Mouse (Mus musculus) heart, embryonic 12.5 days (tissue): ENCODE measurements around the gene Kcnj6. TPM values are rescaled to one million over a fixed set of nuclear protein-coding genes. Genes with fewer than 3 reads are reported as not detected.

Experiments used
- ATAC-seq: fragments of 200-750 bp; cut with Nextera tagmentation; 2 replicates; pipeline ENCODE4 v1.8.0; 2017; ENCODE audit warnings: moderate TSS enrichment, moderate library complexity; ENCODE audit not compliant: insufficient number of reproducible peaks, low FRiP score
- H3K27ac ChIP-seq: fragments of 300-500 bp; sonication (generic); 2 replicates; pipeline ENCODE4 v1.5.1; 2016; ENCODE audit warnings: mild to moderate bottlenecking, moderate library complexity; ENCODE audit not compliant: poor library complexity, severe bottlenecking
- H3K27me3 ChIP-seq: fragments of 300-500 bp; sonication (generic); replicated peaks from 2 replicates; pipeline ENCODE4 v1.6.1; 2016; ENCODE audit warnings: mild to moderate bottlenecking, moderate library complexity
- H3K36me3 ChIP-seq: fragments of 300-500 bp; sonication (generic); 2 replicates; pipeline ENCODE4 v1.6.1; 2016; ENCODE audit warnings: mild to moderate bottlenecking, moderate library complexity
- H3K4me1 ChIP-seq: fragments of 300-500 bp; sonication (generic); replicated peaks from 2 replicates; pipeline ENCODE4 v1.6.1; 2016; ENCODE audit warnings: mild to moderate bottlenecking
- H3K4me2 ChIP-seq: fragments of 300-500 bp; sonication (generic); 2 replicates; pipeline ENCODE4 v1.6.1; 2016; ENCODE audit warnings: mild to moderate bottlenecking, moderate library complexity
- H3K4me3 ChIP-seq: fragments of 300-500 bp; sonication (generic); 2 replicates; pipeline ENCODE4 v1.5.1; 2016; ENCODE audit warnings: mild to moderate bottlenecking
- H3K9ac ChIP-seq: fragments of 300-500 bp; sonication (generic); 2 replicates; pipeline ENCODE4 v1.6.1; 2016; ENCODE audit warnings: mild to moderate bottlenecking, moderate library complexity
- H3K9me3 ChIP-seq: fragments of 300-500 bp; sonication (generic); replicated peaks from 2 replicates; pipeline ENCODE4 v1.6.1; 2016; ENCODE audit warnings: mild to moderate bottlenecking, moderate library complexity
- WGBS: fragments of 180-500 bp; shearing (Covaris S2); methylation state at CpG from one replicate; pipeline ENCODE4 v1.1.7; 2016; 5-methylcytosine and 5-hydroxymethylcytosine counted together
- polyA plus RNA-seq: library from polyadenylated mRNA; unstranded; fragments of >200 nt; fragmentation: Nextera tagmentation; extraction: Ambion mirVana; gene quantifications from 2 replicates; pipeline ENCODE4 v1.2.1, GENCODE M21; 2016

The Kcnj6 gene
- polyA plus RNA-seq = 0.06 and 0.19 TPM in 2 replicates

DNA sequence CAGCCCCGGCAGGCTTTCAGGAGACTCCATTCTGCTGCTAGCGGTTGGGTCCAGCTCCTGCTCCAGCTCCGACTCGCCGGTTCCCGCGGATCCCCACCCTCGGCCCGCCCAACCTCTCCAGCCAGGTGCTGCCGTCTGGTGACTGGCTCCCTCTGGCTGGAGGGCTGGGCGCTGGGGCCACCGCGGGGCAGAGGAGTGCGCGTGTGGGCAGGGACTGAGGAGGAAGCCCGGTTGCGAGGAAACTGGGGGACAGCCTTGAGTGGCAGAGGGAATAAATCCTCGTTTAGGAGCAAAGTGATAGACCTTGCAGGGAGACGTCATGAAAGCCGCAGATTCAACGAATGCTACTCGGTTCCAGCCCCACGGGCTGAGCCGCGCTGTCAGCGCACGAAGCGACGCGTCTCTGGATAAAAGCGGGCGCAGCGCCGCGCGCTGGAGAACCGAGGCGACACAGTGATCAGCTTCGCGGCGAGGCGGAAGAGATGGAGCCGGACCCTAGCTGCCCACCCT is at the start of gene Kcnj6:
Gene Kcnj6, minus strand, starts transcription at position 362 of the 510 bp plus-strand sequence.
- Histone ChIP-seq H3K4me2 (peak within 1 kb of the TSS; percentile 57), H3K4me3 (peak within 1 kb of the TSS; percentile 18), H3K27me3 (peaks cover 61% of the 10 kb centered on the region)

DNA sequence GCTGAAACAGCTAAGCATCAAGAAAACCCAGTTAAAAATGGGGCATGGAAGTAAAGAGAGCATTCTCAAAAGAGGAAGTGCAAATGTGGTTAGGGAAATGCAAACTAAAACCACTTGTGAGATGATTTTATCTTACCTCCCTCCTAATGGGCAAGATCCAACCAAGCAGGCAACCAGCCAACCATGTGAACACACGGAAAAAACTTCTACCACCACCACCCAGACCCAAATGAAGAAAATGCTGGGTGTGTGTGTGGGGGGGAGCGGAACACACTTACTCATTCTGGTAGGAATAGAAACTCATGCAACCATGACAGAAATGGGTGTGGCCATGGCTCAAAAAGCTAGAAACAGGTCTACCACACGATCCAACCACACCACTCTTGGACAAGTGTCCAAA is 12.4 kb upstream of the Kcnj6 start:
- Histone ChIP-seq H3K9ac (no peak overlapping the region), H3K4me3 (no peak overlapping the region), H3K9me3 (no peaks in the 10 kb centered on the region), H3K36me3 (no peaks in the 10 kb centered on the region), H3K27ac (no peak overlapping the region), H3K4me1 (no peaks in the 10 kb centered on the region), H3K27me3 (no peaks in the 10 kb centered on the region; the same call in 1 of the 2 replicates), H3K4me2 (no peak overlapping the region)
- 89% methylated on average over 3 of the region's 3 CpGs for WGBS
- ATAC-seq = no peak

More for the DNA sequence above, at the start of gene Kcnj6:
- H3K4me1 ChIP-seq = 0 out of 2 replicates have a peak, but pooled peaks cover 5% of the 10 kb centered on the region
- ATAC-seq = no peak
- H3K9me3 ChIP-seq = no peaks in the 10 kb centered on the region
- WGBS = under 1% methylated on average over 43 of the region's 43 CpGs
- H3K36me3 ChIP-seq = no peaks in the 10 kb centered on the region
- no peak within 1 kb of the TSS for H3K27ac ChIP-seq
- no peak within 1 kb of the TSS for H3K9ac ChIP-seq

DNA sequence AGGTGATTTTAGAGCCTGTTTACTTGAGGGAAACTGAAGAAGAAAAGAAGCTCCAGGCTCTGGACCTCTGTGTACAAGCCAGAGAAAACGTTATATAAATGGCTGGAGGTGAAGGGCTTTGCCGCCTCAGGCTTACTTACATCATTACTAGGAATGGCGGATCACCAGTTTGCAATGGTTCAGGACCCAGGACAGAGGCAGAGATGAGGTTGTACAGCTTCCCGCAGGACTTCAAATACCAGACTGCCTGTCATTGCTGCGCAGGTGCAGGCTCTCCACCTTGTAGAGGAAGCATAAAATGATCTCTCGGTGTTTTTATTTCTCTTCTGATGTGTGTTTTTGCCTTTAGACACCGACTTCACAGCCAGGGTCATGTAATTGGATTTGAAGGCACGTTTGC is 7.1 kb upstream of the Kcnj6 start:
- H3K4me1 ChIP-seq = no peaks in the 10 kb centered on the region
- peaks cover 9% of the 10 kb centered on the region for H3K27me3 ChIP-seq
- H3K4me2 ChIP-seq = no peak overlapping the region
- H3K9ac ChIP-seq = no peak overlapping the region
- no peak overlapping the region for H3K27ac ChIP-seq
- 29% methylated on average over 8 of the region's 8 CpGs for WGBS
- H3K4me3 ChIP-seq = no peak overlapping the region
- no peak for ATAC-seq
- no peaks in the 10 kb centered on the region for H3K9me3 ChIP-seq
- no peaks in the 10 kb centered on the region for H3K36me3 ChIP-seq

DNA sequence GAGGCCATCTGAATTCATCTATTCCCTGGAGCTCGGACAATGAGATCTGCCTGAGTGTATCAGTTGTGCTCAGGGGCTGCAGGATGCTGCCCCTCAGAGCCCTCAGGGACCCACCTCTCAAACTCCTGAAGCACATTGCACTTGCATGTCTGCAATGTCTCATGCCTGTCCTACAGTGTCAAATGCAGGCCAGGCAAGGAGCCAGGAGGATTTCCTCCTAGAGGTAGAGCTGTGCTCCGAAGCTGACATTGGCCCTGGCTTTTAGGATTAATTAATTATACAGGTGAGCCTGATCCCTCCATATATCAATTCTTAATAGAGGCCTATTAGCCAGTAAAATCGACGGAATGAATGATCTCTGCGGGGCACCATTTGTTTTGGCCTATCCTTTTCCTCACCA is 2.0 kb upstream of the Kcnj6 start:
- ATAC-seq = no peak

DNA sequence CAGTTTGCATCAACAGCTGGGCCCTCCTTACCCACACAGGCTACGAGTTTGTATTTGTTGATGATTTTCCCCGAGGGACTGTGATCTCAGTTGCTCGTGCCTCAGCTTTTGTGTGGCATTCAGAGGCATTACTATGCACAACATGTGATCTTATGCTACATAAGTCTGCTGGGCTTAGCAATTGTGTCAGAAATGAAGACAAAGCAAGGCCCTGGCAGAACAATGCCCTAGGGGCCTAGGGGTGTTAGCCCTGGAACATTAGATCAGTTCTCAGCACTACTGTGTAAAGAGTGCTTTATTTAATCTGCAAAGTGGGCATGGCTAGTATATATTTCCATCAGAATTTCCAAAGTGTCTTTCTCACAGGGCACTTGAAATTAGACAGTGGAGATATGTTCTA is 1.5 kb upstream of the Kcnj6 start:
- no peak for ATAC-seq
- Histone ChIP-seq H3K9ac (no peak overlapping the region), H3K27ac (no peak overlapping the region), H3K4me3 (no peak overlapping the region), H3K4me1 (0 out of 2 replicates have a peak, but pooled peaks cover 5% of the 10 kb centered on the region), H3K27me3 (peaks cover 58% of the 10 kb centered on the region), H3K4me2 (no peak overlapping the region), H3K36me3 (no peaks in the 10 kb centered on the region), H3K9me3 (no peaks in the 10 kb centered on the region)
- 65% methylated on average over 3 of the region's 3 CpGs for WGBS

More for the DNA sequence above, 2.0 kb upstream of the Kcnj6 start:
- Histone ChIP-seq H3K27me3 (peaks cover 56% of the 10 kb centered on the region), H3K4me2 (no peak overlapping the region), H3K4me1 (0 out of 2 replicates have a peak, but pooled peaks cover 5% of the 10 kb centered on the region), H3K36me3 (no peaks in the 10 kb centered on the region), H3K9me3 (no peaks in the 10 kb centered on the region), H3K4me3 (no peak overlapping the region), H3K9ac (no peak overlapping the region), H3K27ac (no peak overlapping the region)
- WGBS = 69% methylated on average over 5 of the region's 5 CpGs

DNA sequence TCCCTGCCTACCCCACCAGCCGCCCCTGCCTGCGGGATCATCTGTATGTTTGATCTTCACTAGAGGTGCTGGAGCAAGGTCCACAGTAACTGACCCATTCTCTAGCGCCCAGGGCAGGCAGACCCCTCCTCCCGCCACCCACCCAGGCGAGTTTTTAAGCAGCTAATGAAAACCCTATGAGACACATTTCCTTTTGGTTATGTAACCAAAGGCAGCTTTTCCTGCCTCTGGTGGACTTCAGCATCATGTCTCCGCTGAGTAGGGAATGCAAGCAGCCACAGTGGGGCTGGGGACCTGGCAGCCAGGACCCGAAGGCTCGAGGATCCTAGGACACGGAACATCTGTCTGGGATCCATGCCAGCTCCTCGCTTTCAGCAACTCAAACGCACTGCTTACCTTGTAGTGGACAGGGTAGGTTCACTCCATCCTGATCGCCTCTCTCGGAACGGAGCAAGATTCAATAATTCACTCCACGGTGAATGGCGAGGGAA is 665 bp downstream of the Kcnj6 start:
- peaks cover 61% of the 10 kb centered on the region for H3K27me3 ChIP-seq
- H3K4me1 ChIP-seq = 0 out of 2 replicates have a peak, but pooled peaks cover 5% of the 10 kb centered on the region
- no peaks in the 10 kb centered on the region for H3K9me3 ChIP-seq
- H3K4me2 ChIP-seq = peak overlapping the region; percentile 57; the same call in 1 of the 2 replicates
- ATAC-seq = no peak
- no peak overlapping the region for H3K9ac ChIP-seq
- no peaks in the 10 kb centered on the region for H3K36me3 ChIP-seq
- 18% methylated on average over 16 of the region's 16 CpGs for WGBS
- H3K27ac ChIP-seq = no peak overlapping the region
- H3K4me3 ChIP-seq = no peak overlapping the region

DNA sequence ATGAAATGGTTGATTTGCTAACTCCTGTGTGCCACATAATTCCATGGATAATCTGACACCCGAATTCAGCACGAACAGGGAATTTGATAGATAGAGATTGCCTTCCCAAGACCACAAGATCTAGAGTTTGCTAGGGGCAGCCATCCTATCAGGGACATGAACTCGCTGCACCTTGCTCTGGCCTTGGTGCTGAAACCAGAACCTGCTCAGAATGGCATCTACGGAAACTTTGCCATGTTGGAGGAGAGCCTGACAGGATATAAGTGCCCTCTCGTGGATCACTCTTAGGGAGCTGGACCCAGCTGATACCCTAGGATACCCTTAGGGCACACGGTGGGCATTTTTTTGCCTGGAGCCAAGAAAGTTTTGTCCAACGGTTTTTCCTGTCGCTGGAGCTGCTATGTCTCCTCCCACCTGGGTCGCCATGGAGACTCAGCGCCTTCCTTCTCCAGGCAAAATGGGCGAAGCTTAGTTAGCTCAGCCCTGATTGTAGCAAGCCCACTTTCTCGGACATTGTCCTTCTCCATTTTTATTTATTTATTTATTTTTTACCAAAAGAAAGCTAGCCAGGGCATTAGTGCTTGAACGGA is 1.9 kb downstream of the Kcnj6 start:
- Histone ChIP-seq H3K27ac (no peak overlapping the region), H3K4me1 (0 out of 2 replicates have a peak, but pooled peaks cover 5% of the 10 kb centered on the region), H3K27me3 (peaks cover 56% of the 10 kb centered on the region), H3K36me3 (no peaks in the 10 kb centered on the region), H3K4me3 (no peak overlapping the region), H3K9ac (no peak overlapping the region), H3K9me3 (no peaks in the 10 kb centered on the region), H3K4me2 (no peak overlapping the region)
- no peak for ATAC-seq
- 10% methylated on average over 13 of the region's 13 CpGs for WGBS

DNA sequence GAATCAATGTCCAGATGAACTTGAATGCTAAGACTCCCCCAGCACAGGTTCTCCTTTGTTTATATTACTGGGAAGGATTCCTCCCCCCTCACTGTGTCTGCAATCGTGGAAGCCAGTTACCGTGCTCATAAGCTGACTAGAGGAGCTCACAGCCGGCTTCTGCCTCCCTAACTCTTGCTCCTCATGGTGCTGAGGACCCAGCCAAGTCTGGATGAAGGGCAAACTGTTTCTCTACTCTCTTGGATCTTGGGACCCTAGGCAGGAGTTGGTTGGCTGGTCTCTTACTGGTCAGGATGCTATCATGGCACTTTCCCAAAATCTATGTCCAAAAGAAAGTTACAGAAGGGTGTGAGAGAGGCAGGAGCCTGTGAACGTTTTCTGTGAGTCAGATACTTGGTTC is 2.6 kb downstream of the Kcnj6 start:
- Histone ChIP-seq H3K4me3 (no peak overlapping the region), H3K36me3 (no peaks in the 10 kb centered on the region), H3K9ac (no peak overlapping the region), H3K27me3 (peaks cover 56% of the 10 kb centered on the region), H3K4me1 (0 out of 2 replicates have a peak, but pooled peaks cover 5% of the 10 kb centered on the region), H3K9me3 (no peaks in the 10 kb centered on the region), H3K4me2 (no peak overlapping the region), H3K27ac (no peak overlapping the region)
- no peak for ATAC-seq
- WGBS = 55% methylated on average over 4 of the region's 4 CpGs

DNA sequence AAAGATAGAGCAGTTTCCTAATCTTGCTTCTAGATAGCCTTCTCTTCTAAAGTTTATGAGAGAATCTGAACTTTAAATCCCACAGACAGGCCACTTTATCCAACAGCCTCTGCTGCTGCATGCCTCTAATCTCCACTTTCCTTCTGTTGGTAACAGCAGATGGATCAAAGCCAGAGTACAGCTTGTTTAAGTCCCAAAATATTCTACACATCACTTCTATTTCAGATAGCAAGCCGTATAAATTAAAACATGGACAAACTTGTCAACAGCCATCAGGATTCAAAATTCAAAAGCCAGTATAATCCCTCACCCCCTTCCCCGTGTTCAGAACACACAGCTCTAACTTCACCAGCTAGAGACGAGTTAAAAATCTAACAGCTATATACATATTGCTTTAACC is 3.4 kb downstream of the Kcnj6 start:
- Histone ChIP-seq H3K4me2 (no peak overlapping the region), H3K36me3 (no peaks in the 10 kb centered on the region), H3K4me1 (0 out of 2 replicates have a peak, but pooled peaks cover 5% of the 10 kb centered on the region), H3K9me3 (no peaks in the 10 kb centered on the region), H3K4me3 (no peak overlapping the region), H3K27ac (no peak overlapping the region), H3K27me3 (peaks cover 48% of the 10 kb centered on the region), H3K9ac (no peak overlapping the region)
- 65% methylated on average over 3 of the region's 3 CpGs for WGBS
- no peak for ATAC-seq

DNA sequence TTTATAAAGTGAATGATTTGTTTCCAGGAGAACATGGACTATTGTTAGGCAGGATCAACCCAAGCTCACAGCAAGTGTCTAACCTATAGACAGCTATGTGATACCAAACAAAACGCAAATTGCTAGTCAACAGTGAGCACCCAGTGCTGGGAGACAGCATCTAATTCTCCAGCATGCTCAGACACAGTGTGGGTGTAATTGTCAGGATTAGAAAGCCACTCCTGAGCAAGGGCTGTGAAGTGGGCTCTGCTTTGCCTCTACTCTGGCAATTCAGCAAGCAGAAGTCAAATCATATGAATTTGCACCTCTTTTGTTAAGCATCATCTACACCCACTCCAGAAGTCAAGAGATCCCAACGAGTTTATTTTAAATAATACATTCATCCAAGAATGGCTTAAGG is 7.4 kb downstream of the Kcnj6 start:
- 63% methylated on average over 2 of the region's 2 CpGs for WGBS
- Histone ChIP-seq H3K4me1 (no peaks in the 10 kb centered on the region), H3K36me3 (no peaks in the 10 kb centered on the region), H3K4me2 (no peak overlapping the region), H3K27ac (no peak overlapping the region), H3K9me3 (0 out of 2 replicates have a peak, but pooled peaks cover 3% of the 10 kb centered on the region), H3K9ac (no peak overlapping the region), H3K27me3 (peaks cover 11% of the 10 kb centered on the region), H3K4me3 (no peak overlapping the region)
- ATAC-seq = no peak

DNA sequence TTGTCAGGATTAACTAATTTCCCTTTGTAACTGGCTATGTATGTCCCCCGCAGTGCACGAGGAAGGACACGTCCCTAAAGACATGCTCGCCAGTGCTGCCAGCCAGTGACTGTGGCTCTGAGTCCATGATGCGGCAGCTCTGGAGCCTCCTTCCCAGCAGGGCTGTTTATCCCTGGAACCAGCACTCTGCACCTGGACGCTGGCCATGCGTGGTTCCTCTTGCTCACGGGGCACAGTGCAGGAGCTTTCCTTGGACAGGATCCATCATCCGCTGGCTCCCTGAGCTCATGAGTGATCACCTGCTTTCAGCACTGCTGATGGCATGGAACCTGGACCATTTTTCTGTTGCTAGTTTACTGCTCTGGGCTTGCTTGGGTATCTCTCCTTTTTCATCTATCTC is 10.8 kb downstream of the Kcnj6 start:
- H3K9ac ChIP-seq = no peak overlapping the region
- no peak for ATAC-seq
- 75% methylated on average over 9 of the region's 9 CpGs for WGBS
- no peaks in the 10 kb centered on the region for H3K4me1 ChIP-seq
- no peak overlapping the region for H3K4me2 ChIP-seq
- H3K9me3 ChIP-seq = 0 out of 2 replicates have a peak, but pooled peaks cover 3% of the 10 kb centered on the region
- H3K4me3 ChIP-seq = no peak overlapping the region
- H3K27ac ChIP-seq = no peak overlapping the region
- H3K27me3 ChIP-seq = no peaks in the 10 kb centered on the region
- no peaks in the 10 kb centered on the region for H3K36me3 ChIP-seq
